Mouse (Mus musculus): Measurements from ENCODE around the gene Arl9. TPM values are rescaled to one million over a fixed set of nuclear protein-coding genes. Genes with fewer than 3 reads are reported as not detected.
"Not testable (repeated sequence)": the region's sequence is repeated elsewhere in the genome, so short reads cannot be mapped to it uniquely, and the experiment has no call there.

The Arl9 gene
- polyA plus RNA-seq, 1 experiment from 2014 or later: 0.44 TPM

DNA sequence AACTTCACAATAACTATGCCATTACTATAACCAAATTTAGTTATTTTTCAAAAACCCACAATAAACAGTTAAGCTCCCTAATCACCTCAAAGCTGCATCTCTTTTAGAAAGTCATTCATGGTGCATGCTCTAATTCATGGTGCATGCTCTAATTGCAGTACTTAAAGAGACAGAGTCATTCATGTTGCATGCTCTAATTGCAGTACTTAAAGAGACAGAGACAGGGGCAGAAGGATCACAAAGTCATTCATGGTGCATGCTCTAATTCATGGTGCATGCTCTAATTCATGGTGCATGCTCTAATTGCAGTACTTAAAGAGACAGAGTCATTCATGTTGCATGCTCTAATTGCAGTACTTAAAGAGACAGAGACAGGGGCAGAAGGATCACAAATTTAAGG, 31.2 kb downstream of the Arl9 start:
- not testable (repeated sequence) for H3K4me3 ChIP-seq (replicated peaks); ATAC-seq (replicated peaks; ENCODE audit: low FRiP score); H3K36me3 ChIP-seq; H3K4me1 ChIP-seq; H3K9me3 ChIP-seq (replicated peaks); H3K27me3 ChIP-seq; H3K4me2 ChIP-seq; H3K9ac ChIP-seq; H3K27ac ChIP-seq

DNA sequence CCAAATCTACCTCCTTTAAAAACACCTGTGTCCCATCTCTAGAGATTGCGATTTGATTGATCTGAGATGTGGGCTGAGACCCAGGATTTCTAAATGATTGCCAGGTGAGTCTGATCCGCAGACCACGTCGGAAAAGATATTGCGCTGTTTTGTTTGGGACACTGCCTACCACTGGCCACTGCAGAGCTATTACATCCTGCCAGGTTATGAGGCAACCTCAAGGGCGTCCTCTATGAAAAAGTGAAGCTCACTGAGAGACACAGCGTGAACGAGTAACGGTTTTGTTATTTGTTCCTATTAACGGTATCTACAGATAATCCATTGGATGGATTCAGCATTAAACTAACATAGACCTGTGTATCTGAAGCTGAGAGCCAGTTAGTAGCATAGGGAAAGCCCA, 34.6 kb downstream of the Arl9 start:
- WGBS: 89% methylated on average over 10 of the region's 10 CpGs
- no peak for ATAC-seq (replicated peaks; ENCODE audit: low FRiP score)
- Histone ChIP-seq H3K9me3 (replicated peaks) (no peaks in the 10 kb centered on the region), H3K27ac (no peak overlapping the region), H3K4me2 (no peak overlapping the region), H3K9ac (no peak overlapping the region), H3K36me3 (no peaks in the 10 kb centered on the region), H3K4me3 (replicated peaks) (no peak overlapping the region), H3K4me1 (no peaks in the 10 kb centered on the region), H3K27me3 (no peaks in the 10 kb centered on the region)

DNA sequence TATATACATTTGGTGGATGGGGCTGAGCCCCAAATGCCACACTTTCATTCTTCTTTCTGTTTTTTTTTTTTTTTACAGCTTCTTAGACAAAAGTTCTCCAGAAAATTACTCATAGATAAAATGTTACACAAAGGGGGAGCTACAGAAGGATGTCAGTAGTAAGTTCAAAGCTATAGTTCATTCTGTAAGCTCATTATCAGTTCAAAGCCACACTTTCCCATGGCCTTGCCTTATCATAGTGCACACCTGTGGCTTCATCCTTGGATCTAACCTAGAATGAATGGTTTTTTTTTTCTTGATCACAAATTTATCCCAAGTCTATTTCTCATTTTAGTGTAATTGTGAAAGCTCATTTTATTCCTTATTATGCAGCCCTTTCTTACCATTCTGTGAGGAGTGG, 35.5 kb downstream of the Arl9 start:
- ATAC-seq (replicated peaks; ENCODE audit: low FRiP score): no peak
- no peak overlapping the region for H3K4me2 ChIP-seq
- no peak overlapping the region for H3K4me3 ChIP-seq (replicated peaks)
- H3K9ac ChIP-seq: no peak overlapping the region
- no peaks in the 10 kb centered on the region for H3K36me3 ChIP-seq
- no peaks in the 10 kb centered on the region for H3K9me3 ChIP-seq (replicated peaks)
- H3K4me1 ChIP-seq: no peaks in the 10 kb centered on the region
- no peak overlapping the region for H3K27ac ChIP-seq
- H3K27me3 ChIP-seq: no peaks in the 10 kb centered on the region

DNA sequence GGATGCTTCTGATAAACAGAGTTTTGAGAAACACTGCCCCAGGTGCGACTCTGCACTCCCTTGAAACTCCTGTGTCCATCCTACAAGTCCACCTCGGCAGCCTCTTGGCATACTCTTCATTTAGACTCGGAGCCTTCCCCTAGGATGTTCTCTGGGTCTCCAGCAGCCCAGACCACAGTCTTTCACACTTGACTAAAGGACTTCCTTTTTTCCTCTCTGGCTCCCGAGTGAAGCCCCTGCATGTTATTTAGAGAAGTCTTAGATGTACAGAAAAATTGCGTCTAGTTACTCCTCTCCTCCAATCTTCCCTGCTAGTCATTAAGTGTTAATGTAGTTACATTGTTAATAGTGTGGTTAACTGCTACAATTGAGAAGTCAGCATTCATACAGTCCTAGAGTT, 40.5 kb downstream of the Arl9 start:
- ATAC-seq (replicated peaks; ENCODE audit: low FRiP score): no peak
- H3K4me1 ChIP-seq: no peaks in the 10 kb centered on the region
- H3K36me3 ChIP-seq: no peaks in the 10 kb centered on the region
- H3K4me2 ChIP-seq: no peak overlapping the region
- no peaks in the 10 kb centered on the region for H3K9me3 ChIP-seq (replicated peaks)
- H3K9ac ChIP-seq: no peak overlapping the region
- H3K27ac ChIP-seq: no peak overlapping the region
- no peaks in the 10 kb centered on the region for H3K27me3 ChIP-seq
- no peak overlapping the region for H3K4me3 ChIP-seq (replicated peaks)
- WGBS: 63% methylated on average over 5 of the region's 5 CpGs

DNA sequence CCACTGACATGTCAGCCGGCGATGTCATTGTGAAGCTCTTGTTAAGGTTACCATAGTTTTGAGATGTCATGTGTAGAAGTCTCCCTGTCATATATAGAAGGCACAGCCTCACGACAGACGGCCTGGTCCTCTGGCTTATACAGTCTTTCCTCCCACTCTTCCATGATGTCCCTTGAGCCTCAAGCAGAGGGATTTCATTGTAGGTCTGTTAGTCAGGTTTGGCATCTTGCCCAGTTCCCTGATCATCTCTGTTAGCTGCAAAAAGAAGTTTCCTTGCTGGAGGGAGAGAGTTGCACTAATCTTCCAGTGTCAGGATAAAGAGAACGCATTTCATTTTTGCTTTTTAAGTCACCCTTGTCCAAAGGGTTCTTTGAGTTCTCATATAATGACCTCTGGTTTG, 48.8 kb downstream of the Arl9 start:
- ATAC-seq (replicated peaks; ENCODE audit: low FRiP score): no peak
- Histone ChIP-seq H3K36me3 (no peaks in the 10 kb centered on the region), H3K4me3 (replicated peaks) (no peak overlapping the region), H3K27me3 (no peaks in the 10 kb centered on the region), H3K27ac (no peak overlapping the region), H3K4me1 (no peaks in the 10 kb centered on the region), H3K9me3 (replicated peaks) (no peaks in the 10 kb centered on the region), H3K9ac (no peak overlapping the region), H3K4me2 (no peak overlapping the region)
- WGBS: 90% methylated on average over 5 of the region's 5 CpGs

DNA sequence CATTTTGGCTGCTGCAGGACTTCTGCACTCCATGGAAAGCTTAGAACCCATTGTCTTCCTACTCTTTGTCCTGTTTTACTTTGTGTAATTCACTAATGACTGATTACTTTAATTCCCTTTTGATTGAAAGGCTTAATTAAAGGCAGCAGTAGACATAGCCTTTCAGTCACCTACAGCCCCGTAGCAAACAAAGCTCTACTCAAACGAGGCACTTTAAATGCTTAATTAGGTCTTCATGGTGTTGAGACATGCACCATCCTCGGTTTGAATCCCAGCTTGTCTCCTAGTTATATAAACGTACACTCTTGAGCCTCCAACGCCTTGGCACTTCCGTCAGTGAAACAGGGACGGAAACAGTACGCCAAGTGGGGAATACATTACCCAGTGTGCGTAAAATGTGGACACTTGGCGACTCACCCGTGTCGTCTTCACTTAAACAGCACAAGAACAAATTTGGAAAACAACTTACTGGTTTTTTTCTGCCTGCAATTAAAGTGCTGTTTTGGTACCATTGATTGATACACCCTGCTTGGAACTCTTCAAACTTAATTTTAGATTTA, 53.1 kb downstream of the Arl9 start:
- Histone ChIP-seq H3K27me3 (no peaks in the 10 kb centered on the region), H3K4me2 (no peak overlapping the region), H3K36me3 (no peaks in the 10 kb centered on the region), H3K4me3 (replicated peaks) (no peak overlapping the region), H3K27ac (no peak overlapping the region), H3K9me3 (replicated peaks) (no peaks in the 10 kb centered on the region), H3K9ac (no peak overlapping the region), H3K4me1 (peaks cover 4% of the 10 kb centered on the region; the same call in 1 of the 2 replicates)
- WGBS: 66% methylated on average over 12 of the region's 12 CpGs
- no peak for ATAC-seq (replicated peaks; ENCODE audit: low FRiP score)

Other genes starting within 250 kb of the Arl9 start
- 16.8 and 18.1 TPM in 2 replicates for gene Aasdh, start 98.5 kb upstream of the Arl9 start, polyA plus RNA-seq (2015; fragmentation: Nextera tagmentation; extraction: Ambion mirVana)
- 316 and 330 TPM in 2 replicates for gene Paics, start 52.7 kb upstream of the Arl9 start, polyA plus RNA-seq (2015; fragmentation: Nextera tagmentation; extraction: Ambion mirVana)
- gene Ppat, start 52.5 kb upstream of the Arl9 start, polyA plus RNA-seq (2015; fragmentation: Nextera tagmentation; extraction: Ambion mirVana): 40.1 and 43.6 TPM in 2 replicates
- 95.2 and 98.1 TPM in 2 replicates for gene Srp72, start 29.4 kb upstream of the Arl9 start, polyA plus RNA-seq (2015; fragmentation: Nextera tagmentation; extraction: Ambion mirVana)
- gene Thegl, start 12.0 kb downstream of the Arl9 start, polyA plus RNA-seq (2015; fragmentation: Nextera tagmentation; extraction: Ambion mirVana): not detected in 2 replicates
- gene Hopx, start 111.1 kb downstream of the Arl9 start, polyA plus RNA-seq (2015; fragmentation: Nextera tagmentation; extraction: Ambion mirVana): 1.0 and 1.7 TPM in 2 replicates
- gene Spink2, start 207.4 kb downstream of the Arl9 start, polyA plus RNA-seq (2015; fragmentation: Nextera tagmentation; extraction: Ambion mirVana): 2.1 TPM in 2 replicates

Data from kidney, embryonic 15.5 days (tissue).